Mouse (Mus musculus) spleen, adult 2 months (tissue): ENCODE data around the gene Exoc6.

Experiments used
- CTCF ChIP-seq: fragments of 200-500 bp; IDR thresholded peaks from 2 replicates; pipeline ENCODE4 v1.5.1; 2011; ENCODE audit warnings: mild to moderate bottlenecking, inconsistent platforms; ENCODE audit not compliant: insufficient read depth, insufficient read length, insufficient replicate concordance; ENCODE audit errors: extremely low read depth
- POLR2A ChIP-seq: fragments of 200-500 bp; IDR thresholded peaks from 2 replicates; pipeline ENCODE4 v1.6.1; 2011; ENCODE audit warnings: low read depth, low read length, inconsistent platforms

GRCm38 (mm10) chr19:37585684-37586083, 35.5 kb downstream of the Exoc6 start:
- TF ChIP-seq POLR2A, result no peak
- TF ChIP-seq CTCF, result no peak
